Mouse (Mus musculus): ENCODE data around the gene Gngt2. TPM values are rescaled to one million over a fixed set of nuclear protein-coding genes. Genes with fewer than 3 reads are reported as not detected.
A peak's percentile ranks its signal among the peaks of the same experiment; 100 is the strongest.
"Not testable (repeated sequence)": the region's sequence is repeated elsewhere in the genome, so short reads cannot be mapped to it uniquely, and the experiment has no call there.

Gngt2 gene
- total RNA-seq, 4 experiments from 2014 or later: 11.6 to 19.0 (median 15.7) TPM

DNA sequence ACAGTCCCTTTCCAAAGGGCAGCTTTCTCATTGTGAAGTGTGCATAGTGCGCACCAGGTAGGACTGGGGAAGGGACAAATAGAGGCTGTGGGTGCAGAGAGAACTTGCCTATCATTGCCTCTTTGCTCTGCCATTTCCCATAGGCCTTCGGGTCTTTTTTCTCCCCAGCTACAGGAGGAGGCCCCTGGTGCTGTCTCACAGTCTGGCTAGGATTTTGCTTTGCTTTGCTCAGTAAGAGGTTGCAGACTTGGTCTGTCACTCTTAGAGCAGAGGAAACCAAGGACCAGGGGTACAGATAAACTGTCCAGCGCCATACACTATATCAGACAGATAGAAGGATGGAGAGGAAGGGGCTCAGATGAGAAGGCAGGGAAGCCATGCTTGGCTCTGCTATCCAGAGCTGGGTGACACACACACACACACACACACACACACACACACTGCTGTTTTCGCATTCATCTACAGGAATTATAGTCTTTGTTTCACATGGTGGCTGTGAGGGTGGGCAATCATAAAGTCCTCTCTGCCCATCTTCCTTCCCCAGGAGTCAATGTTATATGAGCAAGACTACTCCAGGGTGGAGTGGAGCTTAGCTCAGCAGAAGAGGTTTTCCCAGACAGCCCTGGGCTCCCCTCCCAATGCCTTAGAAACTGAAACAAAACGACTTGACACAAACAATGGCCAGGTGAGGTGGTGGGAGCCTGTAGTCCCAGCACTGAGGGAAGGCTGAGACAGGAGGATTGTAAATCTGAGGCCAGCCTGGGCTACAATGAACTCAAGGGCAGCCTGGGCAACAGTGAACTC is 3.9 kb downstream of the Gngt2 start:
- DNase-seq (ENCODE audit: low spot score): no peak

DNA sequence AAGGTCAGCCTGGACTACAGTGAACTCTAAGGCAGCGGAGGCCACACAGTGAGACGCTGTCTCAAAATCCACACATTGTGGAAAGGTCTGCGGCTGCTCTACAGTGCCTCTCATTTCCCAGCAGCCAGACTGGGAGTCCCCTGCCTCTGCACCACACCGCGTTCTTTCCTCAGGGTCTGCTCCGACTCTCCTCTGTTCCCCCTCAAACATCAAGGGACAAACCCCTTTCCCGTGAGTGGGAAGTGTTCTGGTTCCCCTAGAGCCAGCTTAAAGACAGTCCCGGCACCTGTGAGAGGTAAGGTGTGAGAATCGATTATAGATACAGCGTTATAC is 4.4 kb downstream of the Gngt2 start:
- no peak for DNase-seq (ENCODE audit: low spot score)

DNA sequence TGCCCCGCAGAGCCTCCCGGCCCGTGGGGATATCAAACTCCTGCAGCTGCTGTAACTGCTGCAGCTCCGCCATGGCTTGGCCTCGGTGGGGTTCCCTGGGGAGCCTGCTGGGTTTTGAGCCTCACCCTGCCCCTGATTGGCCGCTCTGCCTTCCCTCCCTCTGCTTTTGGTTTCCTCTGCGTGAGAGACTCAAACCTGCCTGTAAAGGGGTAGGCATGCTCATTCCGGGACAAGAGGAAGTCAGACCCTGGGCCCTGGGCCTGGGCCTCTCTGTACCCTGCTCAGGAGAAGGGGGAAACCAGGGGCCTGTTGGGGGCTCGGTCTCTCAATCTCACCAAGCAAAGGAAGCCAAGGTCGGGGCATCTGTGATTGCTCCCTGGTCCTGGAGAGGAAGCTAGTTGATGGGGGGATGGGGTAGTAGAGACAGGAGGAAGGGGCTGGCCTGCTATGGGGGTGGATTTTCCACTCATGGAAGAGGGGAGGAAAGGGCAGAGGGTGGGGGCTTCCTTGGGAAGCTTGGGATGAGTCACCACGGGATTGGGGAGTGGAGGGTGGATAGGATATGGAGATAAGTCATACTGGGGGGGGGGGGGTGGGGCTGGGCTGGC is 5.2 kb downstream of the Gngt2 start, which contains the start of gene Abi3:
Gene Abi3, minus strand, starts transcription at position 403 of the 608 bp plus-strand sequence.
- DNase-seq (ENCODE audit: low spot score): peak; percentile 76

DNA sequence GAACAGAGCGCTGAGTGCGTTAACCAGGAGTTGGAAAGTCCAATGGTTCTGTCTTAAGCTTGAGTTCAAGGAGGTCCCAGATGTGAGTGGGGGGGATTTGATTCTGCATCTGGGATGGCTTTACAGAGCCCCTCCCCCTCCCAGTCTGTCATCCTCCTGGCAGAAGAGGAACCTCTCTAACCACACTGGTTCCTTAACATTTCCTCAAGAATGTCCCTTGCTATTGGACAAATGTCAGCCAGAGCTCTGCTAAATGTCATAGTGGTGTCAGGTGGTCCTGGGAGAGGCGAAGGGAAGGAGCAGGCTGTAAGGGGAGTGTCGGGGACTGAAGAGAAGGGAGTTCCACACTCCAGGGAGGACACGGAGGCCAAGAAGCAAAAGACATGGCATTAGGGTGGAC is 5.9 kb downstream of the Gngt2 start:
- DNase-seq (ENCODE audit: low spot score): no peak

DNA sequence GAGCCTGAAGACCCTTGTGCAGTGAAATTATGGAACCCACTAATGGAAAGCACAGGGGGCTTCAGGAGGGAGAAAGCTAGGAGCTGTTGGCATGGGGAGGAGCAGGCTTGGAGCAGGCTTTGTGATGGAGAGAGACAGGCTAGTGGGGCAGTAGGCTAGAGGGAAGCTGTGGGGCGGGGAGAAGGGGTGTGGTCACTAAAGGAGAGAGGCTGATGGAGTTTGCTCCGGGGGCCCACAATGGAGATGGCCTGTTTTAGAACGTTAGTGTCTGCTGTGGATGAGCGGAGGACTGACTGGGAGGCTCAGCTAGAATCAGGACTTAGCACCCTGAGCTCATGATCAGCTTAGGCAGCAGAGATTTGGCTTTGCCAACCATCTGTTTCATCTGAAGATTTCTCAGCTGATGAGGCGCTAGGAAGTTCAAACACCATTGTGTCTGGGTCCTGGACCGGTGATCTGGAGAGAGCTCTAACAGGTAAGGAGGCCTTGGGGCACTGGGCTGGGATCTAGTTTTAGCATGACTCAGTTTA is 6.5 kb downstream of the Gngt2 start:
- no peak for DNase-seq (ENCODE audit: low spot score)

DNA sequence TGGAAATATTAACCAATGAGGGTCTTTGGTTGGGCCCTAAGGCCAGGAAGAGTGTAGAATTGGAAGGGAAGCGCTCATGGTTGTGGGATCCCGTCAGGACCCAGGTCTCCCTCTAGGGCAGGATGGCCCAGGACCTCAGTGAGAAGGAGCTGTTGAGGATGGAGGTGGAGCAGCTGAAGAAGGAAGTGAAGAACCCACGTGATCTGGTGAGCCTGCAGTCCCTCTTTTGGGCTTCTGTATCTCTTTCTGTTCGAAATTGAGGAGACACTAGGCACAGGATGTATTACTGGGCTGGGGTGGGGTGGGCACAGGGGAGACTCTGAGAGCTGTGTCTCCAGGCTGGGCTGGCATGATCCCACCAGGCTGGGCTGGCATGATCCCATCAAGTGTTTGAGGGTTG is 7.9 kb downstream of the Gngt2 start:
- DNase-seq (ENCODE audit: low spot score): no peak

DNA sequence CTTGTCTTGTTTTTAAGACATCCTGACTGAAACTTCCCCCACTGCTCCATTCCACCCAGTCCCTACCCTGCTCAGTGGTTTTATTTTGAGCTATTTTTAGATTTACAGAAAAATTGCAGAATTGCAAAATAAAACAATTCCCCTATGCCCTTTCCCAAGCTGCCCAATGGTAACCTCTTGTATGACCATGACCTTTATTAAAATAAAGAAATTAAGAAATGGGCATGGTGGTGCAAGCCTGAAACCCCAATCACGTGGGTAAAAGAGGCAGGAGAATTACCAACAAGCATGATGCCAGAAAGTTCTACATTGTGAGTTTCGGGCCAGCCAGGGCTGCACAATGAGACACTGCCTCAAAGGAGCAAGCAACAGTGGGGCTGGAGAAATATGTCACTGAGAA is 13.9 kb downstream of the Gngt2 start:
- no peak for DNase-seq (ENCODE audit: low spot score)

DNA sequence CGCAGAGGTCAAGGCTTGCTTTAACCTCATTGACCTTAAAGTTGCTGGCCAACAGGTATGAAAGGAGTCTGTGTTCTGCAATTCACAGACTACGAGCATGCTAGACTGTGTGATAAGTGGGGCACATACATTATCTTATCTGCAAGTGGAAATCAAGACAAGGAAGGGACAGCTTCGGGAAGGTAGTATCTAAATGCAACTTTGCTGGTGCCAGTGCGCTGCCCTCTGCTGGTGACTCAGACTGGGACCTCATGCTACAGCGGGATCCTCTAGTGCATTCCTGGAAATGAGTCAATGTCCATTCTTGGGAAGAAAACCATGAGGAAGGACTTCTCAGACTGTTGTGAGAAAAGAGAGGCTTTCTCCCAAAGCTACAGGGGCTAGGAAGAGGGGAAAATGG is 16.7 kb downstream of the Gngt2 start:
- no peak for DNase-seq (ENCODE audit: low spot score)

DNA sequence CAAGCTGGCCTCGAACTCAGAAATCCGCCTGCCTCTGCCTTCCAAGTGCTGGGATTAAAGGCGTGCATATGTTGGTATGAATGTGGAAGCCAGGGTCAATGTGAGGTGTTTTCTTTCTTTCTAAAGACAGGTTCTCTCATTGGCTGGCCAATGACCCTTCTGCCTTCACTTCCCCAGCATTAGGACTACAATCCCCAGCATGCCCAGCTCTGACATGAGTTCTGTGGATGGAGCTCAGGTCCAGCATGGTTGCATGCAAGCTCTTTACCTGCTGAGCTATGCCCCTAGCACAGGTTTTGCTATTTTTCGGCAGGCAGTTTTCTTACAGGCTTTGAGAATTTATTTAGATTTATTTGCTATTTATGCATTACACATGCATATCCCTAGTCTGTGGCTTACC is 20.3 kb downstream of the Gngt2 start:
- DNase-seq (ENCODE audit: low spot score): no peak

DNA sequence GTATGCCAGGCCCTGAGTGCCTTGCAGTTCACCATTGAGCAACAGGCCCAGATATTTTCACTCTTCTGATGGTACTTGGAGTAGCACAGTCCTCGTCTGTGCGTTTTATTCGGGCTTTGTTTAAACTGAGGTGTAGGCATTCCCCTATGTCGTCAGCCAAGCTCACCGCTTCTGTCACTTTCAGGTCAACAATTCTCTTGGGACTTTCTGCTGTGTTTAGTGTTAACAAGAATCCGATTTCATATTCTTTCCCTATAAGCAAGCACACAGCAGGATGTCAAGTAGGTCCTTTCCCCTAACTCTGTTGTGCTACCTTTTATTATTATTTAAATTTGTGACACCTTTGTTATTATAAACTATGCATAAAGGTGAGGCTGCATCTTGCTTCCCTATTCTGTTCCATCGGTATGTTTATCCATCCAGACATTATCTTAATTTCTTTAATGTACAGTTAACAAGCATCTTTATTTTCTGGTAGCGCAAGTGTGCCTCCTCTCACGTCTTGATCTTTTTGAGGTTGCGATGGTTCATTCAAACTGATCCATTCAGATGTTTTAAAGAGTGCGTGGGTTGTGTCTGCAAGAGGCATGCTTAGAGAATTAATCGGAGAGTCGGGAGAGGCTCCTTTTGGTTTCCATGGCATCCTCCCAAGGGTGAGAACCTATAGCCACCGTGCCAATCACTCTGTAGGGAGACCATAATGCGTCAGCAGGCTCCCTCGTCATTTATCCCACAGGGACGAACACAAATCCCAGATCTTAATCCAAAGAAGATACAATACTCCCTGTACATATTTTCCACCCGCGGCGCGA is 20.9 kb downstream of the Gngt2 start:
- DNase-seq (ENCODE audit: low spot score): no peak

DNA sequence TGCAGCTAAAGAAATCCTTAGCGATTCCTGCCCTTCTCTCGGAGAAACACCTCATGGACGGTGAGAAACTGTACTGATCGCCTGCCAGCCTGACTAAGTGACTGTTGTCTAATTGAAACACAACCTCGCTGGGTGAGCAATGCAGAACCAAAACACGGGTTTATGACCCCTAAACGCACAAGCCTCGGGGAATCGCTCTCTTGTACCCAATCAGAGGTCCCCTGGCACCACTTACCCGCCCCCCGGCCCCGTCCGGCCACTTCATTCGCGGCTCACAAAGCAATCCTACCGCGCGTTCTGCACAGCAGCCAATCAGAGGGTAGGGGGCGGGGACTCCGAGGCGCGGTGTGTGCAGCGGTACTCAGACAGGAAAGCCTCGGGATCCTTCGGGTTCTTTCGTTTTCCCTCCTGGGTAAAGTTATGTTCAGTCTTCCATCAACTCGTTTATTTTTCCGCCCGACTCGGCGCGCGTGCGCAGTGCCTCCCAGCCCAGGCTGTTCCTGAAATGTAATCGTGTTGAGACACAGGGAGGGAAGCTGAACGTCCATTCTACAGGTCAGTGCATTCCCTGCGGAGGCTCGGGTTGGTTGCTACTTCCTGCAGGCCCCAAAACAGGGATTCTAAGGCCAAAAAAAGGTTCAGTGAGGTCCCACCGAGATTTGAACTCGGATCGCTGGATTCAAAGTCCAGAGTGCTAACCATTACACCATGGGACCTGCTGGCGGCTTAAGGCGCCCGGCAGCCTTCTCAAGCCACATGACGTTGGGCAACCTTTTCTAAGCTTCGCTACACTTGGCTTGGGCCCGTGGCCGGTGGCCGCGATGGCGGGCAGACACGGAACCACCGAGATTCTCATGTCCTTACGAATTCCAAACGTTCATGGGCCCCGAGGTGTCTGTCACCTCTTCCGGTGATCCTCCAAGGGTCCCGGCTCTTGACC is 21.8 kb downstream of the Gngt2 start:
- peak; percentile 96 for DNase-seq (ENCODE audit: low spot score)

DNA sequence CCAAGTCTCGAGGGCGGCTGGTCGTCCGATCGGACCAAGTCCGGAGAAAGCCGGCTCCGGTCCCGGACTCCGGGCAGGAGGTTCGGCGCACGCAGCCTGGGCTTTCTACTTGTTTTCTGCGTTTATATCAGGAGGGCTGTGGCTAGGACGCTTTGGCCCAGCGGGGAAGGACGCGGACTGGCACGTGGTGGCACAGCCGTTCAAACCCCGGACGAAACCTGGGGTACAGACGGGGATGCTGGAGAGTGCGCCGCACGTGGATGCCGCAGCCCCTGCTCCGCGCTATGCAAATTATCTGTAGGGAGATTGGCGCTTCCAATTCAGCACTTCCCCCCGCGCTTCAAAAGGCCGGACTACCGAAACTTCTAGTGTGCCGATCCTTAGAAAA is 22.4 kb downstream of the Gngt2 start:
- peak; percentile 63 for DNase-seq (ENCODE audit: low spot score)

DNA sequence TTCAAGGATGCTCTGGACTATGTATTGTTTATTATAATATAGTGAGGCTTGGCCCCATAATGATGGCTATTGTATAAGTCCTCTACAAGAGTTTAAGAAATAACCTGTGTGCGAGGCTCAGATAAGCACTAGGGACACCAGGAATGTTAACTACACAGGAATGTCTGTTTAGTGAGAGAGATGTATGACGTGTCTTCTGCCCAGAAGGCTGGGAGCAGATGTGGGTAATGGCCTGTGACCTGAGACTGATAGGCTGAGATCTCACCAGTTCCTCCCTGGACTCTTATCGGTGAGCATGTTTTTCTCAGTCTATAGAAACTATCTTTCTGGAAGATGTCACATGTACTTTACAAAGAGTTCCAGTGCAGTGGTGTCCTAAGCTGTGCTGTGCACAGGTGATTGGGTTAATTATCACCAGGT is 23.1 kb downstream of the Gngt2 start:
- DNase-seq (ENCODE audit: low spot score): no peak

DNA sequence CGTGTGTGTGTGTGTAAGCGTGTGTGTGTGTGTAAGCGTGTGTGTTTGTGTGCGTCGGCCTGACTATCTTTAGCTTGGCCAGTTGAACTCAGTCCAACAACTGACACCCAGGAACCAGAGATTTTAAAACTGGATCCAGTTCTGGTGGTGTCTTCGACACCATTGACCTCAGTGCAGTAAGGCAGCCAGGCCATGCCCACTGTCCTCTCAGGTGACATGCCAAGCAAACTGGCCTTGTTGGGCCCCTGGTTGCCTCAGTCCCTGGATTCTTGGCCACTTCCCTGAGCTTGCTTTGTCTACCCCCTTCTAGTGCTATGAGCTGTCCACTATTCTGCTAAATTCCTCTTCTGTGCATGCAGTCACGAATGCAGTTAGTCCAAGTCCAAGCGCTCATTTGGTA is 24.4 kb downstream of the Gngt2 start:
- DNase-seq (ENCODE audit: low spot score): no peak

DNA sequence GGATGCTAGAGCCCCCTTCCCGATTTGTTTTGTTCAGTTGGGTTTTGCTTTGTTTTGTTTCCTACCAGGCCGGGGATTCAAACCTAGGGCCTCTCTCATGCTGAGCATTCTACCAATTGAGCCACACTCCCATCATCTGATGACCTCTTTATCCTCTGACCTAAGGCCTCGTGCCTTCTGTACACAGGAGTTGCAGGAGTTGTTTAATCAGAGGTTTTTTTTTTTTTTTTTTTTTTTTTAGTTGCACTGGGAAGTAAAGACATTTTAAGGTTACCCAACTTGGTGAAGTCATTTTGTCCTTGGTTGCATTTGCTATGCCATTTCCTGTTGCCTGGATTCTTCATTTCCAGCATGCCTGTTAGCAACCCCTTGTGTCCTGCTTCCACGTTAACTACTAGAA is 32.4 kb downstream of the Gngt2 start:
- no peak for DNase-seq (ENCODE audit: low spot score)

DNA sequence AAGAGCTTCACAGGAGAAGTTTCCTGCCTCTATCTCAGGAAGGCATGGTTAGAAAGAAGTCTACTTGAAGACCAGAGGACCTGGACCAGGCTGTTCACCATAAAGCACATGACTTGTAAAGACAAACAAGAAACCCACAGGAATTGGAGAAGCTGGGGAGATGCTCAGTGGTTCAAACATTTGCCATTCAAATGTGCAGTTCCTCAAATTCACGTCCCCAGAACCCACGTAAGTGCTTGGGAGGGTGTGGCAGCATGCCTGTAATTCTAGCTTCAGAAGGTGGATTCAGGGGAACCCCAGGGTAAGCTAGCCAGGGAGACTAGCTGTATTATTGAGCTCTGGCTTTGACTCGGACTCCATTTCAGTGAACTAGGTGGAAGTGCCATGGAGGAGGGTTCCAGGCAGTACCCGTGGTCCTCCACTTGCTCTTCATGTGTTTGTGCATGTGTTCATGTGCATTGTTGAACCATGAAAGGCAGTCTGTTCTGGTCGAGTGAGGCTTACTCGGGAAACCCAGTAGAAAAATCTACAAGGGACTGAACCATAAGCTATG is 33.0 kb downstream of the Gngt2 start:
- no peak for DNase-seq (ENCODE audit: low spot score)

DNA sequence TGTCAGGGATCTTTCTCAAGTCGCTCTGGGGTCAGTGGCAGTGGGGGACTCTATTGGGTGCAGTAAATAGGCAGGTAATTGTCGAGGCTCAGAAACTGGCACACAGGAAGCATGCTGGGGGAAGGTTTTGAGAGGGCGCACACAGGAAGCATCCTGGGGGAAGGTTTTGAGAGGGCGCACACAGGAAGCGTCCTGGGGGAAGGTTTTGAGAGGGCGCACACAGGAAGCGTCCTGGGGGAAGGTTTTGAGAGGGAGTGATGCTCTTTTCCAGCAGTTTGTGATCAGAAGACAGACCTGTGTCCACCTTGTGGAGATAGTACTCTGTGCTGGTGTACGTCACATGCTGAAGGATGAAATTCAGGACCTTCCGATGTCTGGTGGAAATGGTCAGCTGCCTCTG is 38.8 kb downstream of the Gngt2 start:
- DNase-seq (ENCODE audit: low spot score): no peak

DNA sequence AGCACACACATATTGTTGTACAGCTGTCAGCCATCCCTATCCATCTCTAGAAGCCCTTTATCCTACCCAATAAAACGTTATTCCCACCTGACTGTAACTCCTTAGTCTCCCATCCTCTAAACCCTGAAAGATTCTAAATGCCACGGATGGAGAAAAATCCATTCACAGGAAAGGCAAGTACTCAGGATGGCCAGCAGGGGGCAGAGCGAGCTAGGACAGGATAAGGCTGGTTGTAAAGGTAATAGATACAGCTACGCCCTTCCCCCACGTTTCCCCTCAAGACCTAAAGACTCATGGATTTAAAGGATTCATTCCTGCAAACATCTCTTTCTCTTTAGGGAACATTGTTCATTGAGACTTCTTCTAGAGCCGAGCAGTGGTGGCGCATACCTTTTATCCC is 39.3 kb downstream of the Gngt2 start:
- DNase-seq (ENCODE audit: low spot score): no peak

DNA sequence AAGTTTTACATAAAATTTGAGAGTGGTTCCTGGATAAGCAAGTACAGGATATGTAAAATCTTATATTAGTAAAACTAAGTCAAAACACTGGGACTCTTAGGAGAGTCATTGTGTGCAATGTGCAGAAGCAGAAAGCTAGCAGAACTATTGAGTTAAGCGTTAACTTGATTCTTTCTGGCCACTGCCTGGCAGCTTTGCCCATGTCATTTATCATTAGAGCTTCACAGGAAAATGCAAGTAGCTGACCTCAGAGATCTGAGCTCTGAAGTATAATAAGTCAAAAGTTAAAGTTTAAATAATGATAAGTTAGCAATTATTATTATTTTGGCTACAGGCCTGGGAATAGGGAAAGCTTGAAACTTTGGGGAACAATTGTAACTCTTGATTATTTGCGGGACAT is 42.8 kb downstream of the Gngt2 start:
- DNase-seq (ENCODE audit: low spot score): not testable (repeated sequence)

DNA sequence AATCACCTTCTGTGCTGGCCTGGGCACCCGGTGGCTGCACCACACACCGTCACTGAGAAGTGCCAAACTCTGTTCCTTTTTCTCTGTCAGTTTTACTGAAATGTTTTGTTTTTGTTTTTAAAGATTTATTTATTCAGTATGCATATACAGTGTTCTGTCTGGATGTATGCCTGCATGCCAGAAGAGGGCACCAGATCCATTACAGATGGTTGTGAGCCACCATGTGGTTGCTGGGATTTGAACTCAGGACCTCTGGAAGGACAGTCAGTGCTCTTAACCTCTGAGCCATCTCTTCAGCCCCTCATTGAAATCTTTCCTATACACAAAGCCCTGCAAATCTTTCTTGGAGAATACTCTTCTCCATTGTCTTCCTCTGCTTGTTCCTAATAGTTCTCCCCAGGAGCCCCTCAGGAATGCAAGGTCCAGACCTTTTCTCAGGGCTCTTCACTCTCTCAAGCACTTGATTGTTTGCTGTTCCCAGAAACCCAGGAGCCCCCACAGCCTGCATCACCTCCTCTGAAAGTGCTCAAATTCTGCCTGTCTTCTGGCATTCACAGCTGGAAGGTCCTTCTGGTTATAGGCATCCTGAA is 53.5 kb downstream of the Gngt2 start:
- no peak for DNase-seq (ENCODE audit: low spot score)
